Mouse (Mus musculus) stomach, embryonic 16.5 days (tissue): Measurements from ENCODE around the gene Tmem215. TPM values are rescaled to one million over a fixed set of nuclear protein-coding genes. Genes with fewer than 3 reads are reported as not detected.

ENCODE experiments used
- polyA plus RNA-seq: library from polyadenylated mRNA; unstranded; fragments of >200 nt; fragmentation: Nextera tagmentation; extraction: Ambion mirVana; gene quantifications from 2 replicates; pipeline ENCODE4 v1.2.1, GENCODE M21; 2015

The Tmem215 gene
- polyA plus RNA-seq, 1 experiment from 2014 or later = 0.85 TPM

Other genes starting within 250 kb of the Tmem215 start
- gene Ddx58, start 232.4 kb upstream of the Tmem215 start, polyA plus RNA-seq = 14.2 and 15.1 TPM in 2 replicates
- gene Smim27, start 202.6 kb upstream of the Tmem215 start, polyA plus RNA-seq = 33.6 and 34.4 TPM in 2 replicates
- gene Topors, start 202.3 kb upstream of the Tmem215 start, polyA plus RNA-seq = 30.6 and 32.5 TPM in 2 replicates
- 319 and 364 TPM in 2 replicates for gene Ndufb6, start 192.8 kb upstream of the Tmem215 start, polyA plus RNA-seq
- gene Aptx, start 231.0 kb downstream of the Tmem215 start, polyA plus RNA-seq = 24.1 and 24.2 TPM in 2 replicates
- 300 and 349 TPM in 2 replicates for gene Dnaja1, start 250.0 kb downstream of the Tmem215 start, polyA plus RNA-seq